Mouse (Mus musculus) cerebellum, postnatal 14 days (tissue): ENCODE measurements around the gene Limd2.
"Not testable (repeated sequence)": the region's sequence is repeated elsewhere in the genome, so short reads cannot be mapped to it uniquely, and the experiment has no call there.

Experiments used
- DNase-seq, 2 experiments: peaks; one replicate each; pipeline ENCODE4 v3.0.0; 2021; ENCODE audit warnings: mixed read lengths in 2 of 2

Gene Limd2

DNA sequence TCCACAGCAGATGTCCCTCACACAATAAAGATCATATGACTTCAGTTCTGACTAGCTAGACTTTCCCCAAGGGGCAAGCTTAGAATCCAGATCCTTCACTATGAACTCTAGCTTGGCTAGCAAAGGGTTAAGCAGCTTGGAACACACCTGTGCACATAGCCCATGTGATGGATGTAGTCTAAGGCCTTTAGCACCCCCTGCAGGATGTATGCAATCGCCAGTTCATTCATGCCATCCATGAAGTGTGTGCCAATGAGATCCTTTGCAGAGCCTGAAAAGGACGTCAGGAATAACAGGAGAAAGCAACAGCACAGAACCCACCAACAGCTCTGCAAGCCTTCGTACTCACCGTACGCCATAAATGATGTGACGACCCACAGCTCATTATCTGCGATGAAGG is 10.1 kb upstream of the Limd2 start:
- DNase-seq, result peak in 1 of 2 experiments; percentile 59

GRCm38 (mm10) chr11:106167435-106167834 is 6.8 kb upstream of the Limd2 start:
- DNase-seq, result no peak

DNA sequence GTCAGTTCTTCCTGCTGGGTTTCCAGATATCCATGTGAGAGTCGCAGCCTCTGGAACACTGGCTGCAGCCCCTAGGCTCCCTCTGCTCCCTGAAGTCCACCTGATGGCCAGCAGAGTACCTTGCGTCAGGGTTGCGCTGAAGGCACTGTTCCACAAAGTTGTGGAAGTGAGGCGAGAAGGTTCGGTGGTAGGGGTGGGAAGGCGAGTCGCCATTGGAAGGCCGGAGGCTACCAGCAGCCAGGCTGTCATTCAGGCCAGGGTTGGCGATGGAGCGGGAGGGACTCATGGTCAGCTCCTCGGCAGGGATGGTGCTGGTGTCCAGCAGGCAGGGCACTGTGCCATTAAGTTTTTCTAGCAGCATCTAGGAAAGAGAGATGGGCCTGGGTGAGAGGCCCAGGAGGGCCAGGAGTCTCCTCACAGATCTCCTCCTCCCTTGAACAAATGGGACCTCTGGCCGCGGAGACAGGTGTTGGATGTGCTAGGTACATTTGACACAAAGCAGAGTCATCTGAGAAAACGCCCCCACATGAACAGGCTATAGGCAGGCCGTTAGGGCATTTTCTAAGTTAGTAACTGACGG is 4.0 kb upstream of the Limd2 start:
- no peak for DNase-seq

GRCm38 (mm10) chr11:106163546-106163945 is 2.9 kb upstream of the Limd2 start:
- DNase-seq, result no peak

DNA sequence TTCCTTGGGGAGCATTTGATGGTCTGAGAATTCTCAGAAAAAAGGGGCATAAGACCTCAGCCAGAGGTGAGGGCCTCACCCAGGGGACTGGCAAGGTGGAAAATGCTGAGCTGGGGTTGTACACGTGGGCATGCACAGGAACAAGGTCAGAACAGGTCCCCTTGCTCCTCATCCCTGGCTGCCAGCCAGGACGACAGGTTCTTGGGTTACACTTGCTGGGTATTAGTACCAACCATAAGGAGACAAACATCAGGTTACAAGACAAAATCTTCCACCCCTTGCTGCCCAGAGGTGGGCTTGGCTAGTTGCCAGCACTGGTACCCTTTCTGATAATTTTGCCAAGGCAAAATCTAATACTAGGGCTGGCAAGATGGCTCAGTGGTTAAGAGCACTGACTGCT is 1.6 kb upstream of the Limd2 start:
- DNase-seq, result peak in 1 of 2 experiments; percentile 41

- peak; percentile 85 to 89 for DNase-seq
Observed at GRCm38 (mm10) chr11:106159921-106160840, 479 bp downstream of the Limd2 start.

DNA sequence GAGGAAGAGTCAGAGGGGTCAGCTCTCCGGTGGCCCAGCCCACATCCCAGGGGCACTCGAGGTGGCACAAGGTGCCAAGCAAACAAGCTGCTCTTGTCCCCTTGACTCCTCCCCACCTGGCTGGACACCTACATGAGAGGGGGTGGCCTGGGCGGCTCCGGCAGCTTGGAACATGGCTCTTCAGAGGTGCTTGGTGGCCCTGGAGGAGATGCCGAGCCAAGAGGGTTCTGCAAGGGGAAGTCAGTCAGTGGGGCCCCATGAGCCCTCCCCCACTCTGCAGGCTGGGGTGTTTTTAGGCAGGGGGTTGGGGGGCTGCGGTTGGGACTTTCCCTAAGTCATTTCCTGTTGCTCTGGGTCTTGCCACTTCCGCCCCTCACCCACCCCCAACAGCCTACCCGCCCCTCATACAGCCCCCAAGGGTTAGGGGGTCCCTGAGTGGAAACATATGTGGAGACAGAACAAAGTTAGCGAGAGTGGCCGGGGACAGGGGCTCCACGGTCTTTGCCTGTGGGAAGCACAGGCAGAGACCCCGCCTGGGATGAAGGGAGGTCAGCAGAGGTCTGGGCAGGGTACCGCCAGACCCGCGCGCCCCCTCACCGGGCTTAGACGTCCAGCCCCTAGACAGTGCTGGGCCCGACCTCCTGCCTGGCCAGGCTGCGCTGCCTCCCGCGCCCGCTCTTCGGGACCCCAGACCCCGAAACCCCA is 1.3 kb downstream of the Limd2 start:
- peak; percentile 48 to 49 for DNase-seq

GRCm38 (mm10) chr11:106158930-106159215 is 1.8 kb downstream of the Limd2 start:
- no peak for DNase-seq

- DNase-seq, result peak; percentile 41 to 55
Observed at GRCm38 (mm10) chr11:106158081-106158929, 2.4 kb downstream of the Limd2 start.

GRCm38 (mm10) chr11:106157154-106157553 is 3.5 kb downstream of the Limd2 start:
- no peak for DNase-seq

DNA sequence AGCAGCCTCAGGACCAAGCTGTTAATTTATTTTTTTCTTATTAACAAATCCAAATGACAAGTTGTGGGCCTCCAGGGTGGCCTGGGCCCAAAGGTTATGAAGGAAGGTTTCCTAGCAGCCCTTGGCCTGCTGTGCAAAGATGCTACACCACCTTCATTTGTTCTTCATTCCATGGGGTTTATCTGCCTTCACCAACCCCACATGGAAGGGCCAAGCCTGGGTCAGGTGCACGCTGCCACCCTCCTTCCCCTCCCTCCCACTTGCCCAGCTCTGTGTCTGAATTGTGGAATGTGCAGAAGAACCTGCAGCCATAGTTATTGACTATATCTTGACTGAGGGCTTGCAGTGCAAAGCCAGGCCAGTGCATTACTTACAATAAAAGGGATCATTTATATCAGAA is 4.4 kb downstream of the Limd2 start:
- DNase-seq, result no peak

- no peak for DNase-seq
Observed at GRCm38 (mm10) chr11:106155761-106156160, 4.9 kb downstream of the Limd2 start.

DNA sequence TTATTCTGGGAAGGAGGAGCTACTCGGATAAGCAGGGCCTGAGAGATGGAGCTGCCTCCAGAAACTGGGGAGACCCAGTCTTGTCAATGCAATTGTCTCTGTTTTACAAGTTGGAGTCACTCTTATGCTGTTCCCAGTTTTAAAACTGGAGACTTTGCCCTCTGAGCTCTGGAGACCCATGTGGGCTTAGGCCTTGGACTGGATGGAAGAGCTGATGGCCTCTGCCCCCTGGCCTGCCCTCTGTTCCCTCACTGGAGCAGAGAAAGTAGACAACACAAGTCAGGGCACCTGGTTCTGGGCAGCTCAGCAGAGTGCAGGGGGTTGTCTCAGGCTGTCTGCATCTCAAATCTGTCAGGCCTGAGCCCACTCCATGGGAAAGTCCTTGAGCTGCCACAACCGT is 5.9 kb downstream of the Limd2 start:
- DNase-seq, result no peak

DNA sequence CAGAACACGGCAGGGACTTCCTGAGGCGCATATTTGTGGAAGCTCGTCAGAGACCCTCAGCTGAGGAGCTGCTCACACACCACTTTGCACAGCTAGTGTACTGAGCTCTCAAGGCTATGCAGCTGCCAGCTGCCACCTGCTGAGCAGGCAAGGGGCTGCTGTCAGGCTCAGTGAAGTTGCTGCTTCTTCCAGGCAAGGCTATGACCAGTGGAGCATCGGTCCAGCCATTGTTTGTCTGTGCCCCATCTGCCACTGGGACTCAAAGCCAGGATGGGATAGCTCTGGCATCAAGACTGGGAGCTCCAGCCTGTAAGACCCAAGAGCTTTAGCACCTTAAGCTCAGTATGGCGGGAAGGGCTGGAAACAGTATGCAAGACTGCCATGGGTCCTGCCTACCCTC is 6.6 kb downstream of the Limd2 start:
- peak; percentile 27 to 34 for DNase-seq

DNA sequence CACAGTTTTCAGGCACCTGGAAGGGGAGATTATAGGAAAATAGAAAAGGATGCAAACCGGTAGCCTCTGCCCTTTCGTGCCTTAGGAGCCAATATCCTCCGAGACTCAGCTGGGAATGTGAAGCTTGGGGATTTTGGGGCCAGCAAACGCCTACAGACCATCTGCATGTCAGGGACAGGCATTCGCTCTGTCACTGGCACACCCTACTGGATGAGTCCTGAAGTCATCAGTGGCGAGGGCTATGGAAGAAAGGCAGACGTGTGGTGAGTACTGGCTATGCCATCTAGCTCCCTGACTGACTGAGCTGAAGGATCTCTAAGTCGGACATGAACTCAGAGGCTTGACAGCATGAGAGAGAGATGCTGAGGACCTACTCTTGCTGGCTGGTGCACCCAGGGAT is 8.5 kb downstream of the Limd2 start:
- no peak for DNase-seq

DNA sequence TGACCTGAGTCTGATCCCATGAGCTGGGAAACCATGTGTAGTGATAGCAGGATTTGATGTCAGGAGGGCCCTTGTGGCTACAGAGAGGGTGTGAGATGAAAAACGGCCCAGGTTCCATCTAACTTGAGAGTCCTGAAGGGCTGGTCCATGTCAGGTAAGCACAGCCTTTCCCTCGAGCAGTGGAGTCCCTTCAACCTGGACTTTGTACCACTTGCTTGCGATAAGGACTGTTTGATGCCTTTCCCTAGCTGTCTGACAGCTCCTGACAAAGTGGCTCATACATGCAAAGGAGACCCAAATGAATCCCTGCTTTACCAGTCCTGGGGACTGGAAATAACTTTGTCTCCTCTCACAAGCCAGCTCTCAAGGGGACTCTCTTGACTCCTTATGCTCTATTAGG is 9.4 kb downstream of the Limd2 start:
- no peak for DNase-seq

- peak; percentile 59 to 63 for DNase-seq
Observed at GRCm38 (mm10) chr11:106134580-106135528, 25.8 kb downstream of the Limd2 start.

GRCm38 (mm10) chr11:106132516-106132915 is 28.1 kb downstream of the Limd2 start:
- no peak for DNase-seq

DNA sequence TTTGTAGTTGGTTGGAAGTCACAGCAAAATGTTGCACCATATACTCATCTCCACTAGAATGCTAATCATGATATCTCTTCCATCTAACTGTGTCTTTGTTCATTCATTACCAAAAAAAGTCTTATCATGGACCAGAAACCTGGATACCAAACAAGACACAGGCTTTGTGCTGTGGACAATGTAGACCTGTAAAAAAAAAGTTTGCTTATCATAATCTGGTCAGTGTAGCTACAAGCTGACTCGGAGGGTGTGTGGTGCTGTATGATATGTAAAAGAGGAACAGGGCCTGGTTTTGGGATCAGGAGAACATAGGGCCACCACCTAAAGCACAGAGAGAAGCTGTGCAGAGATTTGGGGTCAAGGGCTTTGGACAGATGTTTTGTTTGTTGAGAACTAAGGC is 31.2 kb downstream of the Limd2 start:
- DNase-seq, result no peak

DNA sequence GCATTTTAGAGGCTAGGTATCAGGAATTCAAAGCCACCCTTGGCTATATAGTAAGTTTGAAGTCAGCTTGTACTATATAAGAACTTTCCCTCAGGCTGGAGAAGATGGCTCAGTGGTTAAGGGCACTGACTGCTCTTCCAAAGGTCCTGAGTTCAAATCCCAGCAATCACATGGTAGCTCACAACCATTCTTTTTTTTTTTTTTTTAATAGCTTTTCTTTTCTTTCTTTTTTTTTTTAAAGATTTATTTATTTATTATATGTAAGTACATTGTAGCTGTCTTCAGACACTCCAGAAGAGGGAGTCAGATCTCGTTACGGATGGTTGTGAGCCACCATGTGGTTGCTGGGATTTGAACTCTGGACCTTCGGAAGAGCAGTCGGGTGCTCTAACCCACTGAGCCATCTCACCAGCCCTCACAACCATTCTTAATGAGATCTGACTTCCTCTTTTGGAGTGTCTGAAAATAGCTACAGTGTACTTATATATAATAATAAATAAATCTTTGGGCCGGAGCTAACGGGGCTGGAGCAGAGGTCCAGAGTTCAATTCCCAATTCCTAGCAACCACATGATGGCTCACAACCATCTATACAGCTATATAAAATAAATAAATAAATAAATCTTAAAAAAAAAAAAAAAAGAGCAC is 33.8 kb downstream of the Limd2 start:
- not testable (repeated sequence) for DNase-seq

GRCm38 (mm10) chr11:106125827-106126226 is 34.8 kb downstream of the Limd2 start:
- DNase-seq, result no peak
